Mouse (Mus musculus) limb, embryonic 13.5 days (tissue): Measurements from ENCODE around the gene Gm21060. TPM values are rescaled to one million over a fixed set of nuclear protein-coding genes. Genes with fewer than 3 reads are reported as not detected.
"Not testable (repeated sequence)": the region's sequence is repeated elsewhere in the genome, so short reads cannot be mapped to it uniquely, and the experiment has no call there.

Source experiments
- ATAC-seq: fragments of 200-750 bp; cut with Nextera tagmentation; 2 replicates; pipeline ENCODE4 v1.8.0; 2017; ENCODE audit warnings: low read depth, moderate number of reproducible peaks, moderate TSS enrichment; ENCODE audit not compliant: low FRiP score
- H3K27ac ChIP-seq: fragments of 300-500 bp; sonication (generic); 2 replicates; pipeline ENCODE4 v1.5.1; 2015; ENCODE audit warnings: inconsistent platforms, mild to moderate bottlenecking, moderate library complexity
- H3K27me3 ChIP-seq: fragments of 300-500 bp; sonication (generic); 2 replicates; pipeline ENCODE4 v1.6.1; 2015; ENCODE audit warnings: mild to moderate bottlenecking, inconsistent platforms
- H3K36me3 ChIP-seq: fragments of 300-500 bp; sonication (generic); 2 replicates; pipeline ENCODE4 v1.6.1; 2015; ENCODE audit warnings: inconsistent platforms, mild to moderate bottlenecking, moderate library complexity
- H3K4me1 ChIP-seq: fragments of 300-500 bp; sonication (generic); 2 replicates; pipeline ENCODE4 v1.6.1; 2015; ENCODE audit warnings: inconsistent platforms
- H3K4me2 ChIP-seq: fragments of 300-500 bp; sonication (generic); replicated peaks from 2 replicates; pipeline ENCODE4 v1.6.1; 2015; ENCODE audit warnings: inconsistent platforms, mild to moderate bottlenecking, moderate library complexity
- H3K4me3 ChIP-seq: fragments of 300-500 bp; sonication (generic); 2 replicates; pipeline ENCODE4 v1.5.1; 2015; ENCODE audit warnings: moderate library complexity, mild to moderate bottlenecking, inconsistent platforms
- H3K9ac ChIP-seq: fragments of 300-500 bp; sonication (generic); 2 replicates; pipeline ENCODE4 v1.6.1; 2015; ENCODE audit warnings: mild to moderate bottlenecking, inconsistent platforms
- H3K9me3 ChIP-seq: fragments of 300-500 bp; sonication (generic); 2 replicates; pipeline ENCODE4 v1.6.1; 2016; ENCODE audit warnings: inconsistent platforms
- WGBS: fragments of 180-500 bp; shearing (Covaris S2); methylation state at CpG from one replicate; pipeline ENCODE4 v1.1.7; 2015; 5-methylcytosine and 5-hydroxymethylcytosine counted together
- polyA plus RNA-seq: library from polyadenylated mRNA; unstranded; fragments of >200 nt; fragmentation: Nextera tagmentation; extraction: Ambion mirVana; gene quantifications from 2 replicates; pipeline ENCODE4 v1.2.1, GENCODE M21; 2015

Gm21060 gene
- not detected in 2 replicates for polyA plus RNA-seq

DNA sequence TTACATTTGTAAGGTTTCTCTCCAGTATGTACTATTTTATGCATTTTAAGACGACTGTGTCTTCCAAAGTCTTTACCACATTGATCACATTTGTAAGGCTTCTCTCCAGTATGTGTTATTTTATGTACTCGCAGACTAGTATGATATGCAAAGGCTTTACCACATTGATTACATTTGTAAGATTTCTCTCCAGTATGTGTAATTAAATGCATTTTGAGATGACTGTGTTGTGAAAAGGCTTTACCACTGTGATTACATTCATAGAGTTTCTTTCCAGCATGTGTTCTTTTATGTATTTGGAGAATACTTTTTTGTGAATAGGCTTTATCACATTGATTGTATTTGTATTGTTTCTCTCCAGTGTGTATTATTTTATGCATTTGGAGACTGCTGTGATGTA, at the start of gene Gm21060:
Gene Gm21060 (minus strand): TSS at position 101 of the 400 bp plus-strand sequence.
- H3K4me3 ChIP-seq, result no peak within 1 kb of the TSS
- H3K4me2 ChIP-seq, result no peak within 1 kb of the TSS
- H3K9me3 ChIP-seq, result no peaks in the 10 kb centered on the region
- ATAC-seq, result no peak
- H3K27ac ChIP-seq, result no peak within 1 kb of the TSS
- no peaks in the 10 kb centered on the region for H3K36me3 ChIP-seq
- WGBS, result 82% methylated on average over 2 of the region's 2 CpGs
- no peaks in the 10 kb centered on the region for H3K4me1 ChIP-seq
- H3K27me3 ChIP-seq, result no peaks in the 10 kb centered on the region
- no peak within 1 kb of the TSS for H3K9ac ChIP-seq

DNA sequence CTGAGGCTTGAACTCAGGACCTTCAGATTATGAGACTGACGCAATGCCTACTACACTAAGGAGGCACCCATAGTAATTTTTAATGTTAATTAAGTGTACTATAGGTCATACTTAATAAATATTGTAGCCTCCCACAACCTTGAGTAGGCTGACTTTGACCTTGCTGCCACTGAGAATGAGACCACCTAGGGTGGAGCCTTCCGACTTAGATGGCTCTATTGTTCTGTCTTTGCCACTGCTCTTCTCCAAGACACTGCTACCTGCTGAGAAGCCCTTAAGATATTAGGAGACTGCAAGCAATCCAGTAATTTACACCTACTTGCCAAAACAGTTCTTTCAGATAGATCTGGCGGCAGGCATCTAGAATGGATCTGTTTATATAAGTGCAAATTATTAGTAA, 24.0 kb upstream of the Gm21060 start:
- WGBS, result 83% methylated on average over 3 of the region's 3 CpGs
- not testable (repeated sequence) for H3K36me3 ChIP-seq, H3K4me3 ChIP-seq, H3K9ac ChIP-seq, H3K4me1 ChIP-seq, H3K4me2 ChIP-seq, H3K9me3 ChIP-seq, ATAC-seq, H3K27ac ChIP-seq, H3K27me3 ChIP-seq

DNA sequence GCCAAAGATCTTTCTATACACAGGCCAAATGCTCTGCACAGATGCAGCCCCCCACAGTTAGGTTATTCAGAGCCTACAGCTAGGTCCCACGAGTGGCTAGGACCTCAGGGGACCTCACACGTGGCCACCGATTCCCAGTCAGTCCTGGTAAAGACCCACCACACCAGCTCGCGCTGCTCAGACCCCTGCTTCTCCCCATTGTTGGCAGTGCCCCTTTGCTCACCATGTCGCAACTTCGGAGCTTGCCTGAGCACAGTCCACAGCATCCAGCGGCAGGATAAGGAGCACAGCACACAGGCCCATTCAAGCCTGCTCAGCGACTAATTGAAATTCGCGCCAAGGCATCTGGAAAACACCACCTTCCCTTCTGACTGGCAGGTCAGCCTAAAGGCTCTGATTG, 16.3 kb upstream of the Gm21060 start:
- not testable (repeated sequence) for H3K36me3 ChIP-seq, ATAC-seq, H3K4me2 ChIP-seq, H3K4me3 ChIP-seq, H3K27ac ChIP-seq, H3K4me1 ChIP-seq, H3K9me3 ChIP-seq, H3K9ac ChIP-seq, H3K27me3 ChIP-seq
- 37% methylated on average over 11 of the region's 11 CpGs for WGBS

DNA sequence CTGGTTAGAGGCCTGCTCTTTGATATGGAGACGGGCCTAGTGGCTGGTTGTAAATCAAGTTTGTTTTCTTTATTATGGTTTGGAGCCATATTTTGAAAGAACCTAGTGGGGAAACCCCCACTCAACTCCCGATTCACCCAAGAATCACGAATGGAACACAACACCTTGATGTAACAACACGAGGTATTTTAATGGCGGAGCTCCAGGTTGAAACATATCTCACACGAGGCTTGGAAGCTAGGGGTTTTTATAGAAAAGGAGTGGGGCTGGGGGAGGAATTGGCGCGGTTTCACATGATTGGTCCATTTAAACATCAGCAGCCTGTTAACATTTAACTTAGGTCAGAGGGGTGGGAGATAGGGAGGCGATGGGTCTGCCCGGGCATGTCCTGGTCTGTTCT, 15.5 kb upstream of the Gm21060 start:
- WGBS, result 85% methylated on average over 10 of the region's 10 CpGs
- H3K4me3 ChIP-seq, H3K4me2 ChIP-seq, H3K27me3 ChIP-seq, H3K9me3 ChIP-seq, H3K4me1 ChIP-seq, H3K27ac ChIP-seq, H3K9ac ChIP-seq, ATAC-seq, H3K36me3 ChIP-seq: not testable (repeated sequence)

DNA sequence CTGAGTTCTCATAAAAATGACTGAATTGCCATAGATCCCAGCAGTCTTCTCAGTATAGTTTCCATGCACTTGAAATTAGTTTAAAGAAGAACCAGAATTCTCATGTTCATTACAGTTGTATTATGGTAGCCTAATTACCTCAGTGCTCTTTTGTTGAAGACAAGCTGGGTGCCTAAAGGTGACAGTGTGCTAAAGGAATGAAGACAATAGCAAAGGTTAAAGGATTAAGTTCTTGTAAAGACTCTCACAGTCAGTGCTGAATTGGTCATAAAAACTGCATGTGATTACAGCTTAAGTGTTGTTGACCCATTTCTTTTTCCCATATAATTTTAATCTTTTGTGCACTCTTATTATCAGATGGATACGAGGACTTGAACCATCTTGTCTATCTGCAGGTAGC, 11.2 kb upstream of the Gm21060 start:
- not testable (repeated sequence) for H3K4me2 ChIP-seq, H3K4me1 ChIP-seq, H3K27me3 ChIP-seq, H3K27ac ChIP-seq, H3K36me3 ChIP-seq, H3K4me3 ChIP-seq, H3K9ac ChIP-seq, ATAC-seq, H3K9me3 ChIP-seq
- 70% methylated on average over 1 of the region's 1 CpGs for WGBS

DNA sequence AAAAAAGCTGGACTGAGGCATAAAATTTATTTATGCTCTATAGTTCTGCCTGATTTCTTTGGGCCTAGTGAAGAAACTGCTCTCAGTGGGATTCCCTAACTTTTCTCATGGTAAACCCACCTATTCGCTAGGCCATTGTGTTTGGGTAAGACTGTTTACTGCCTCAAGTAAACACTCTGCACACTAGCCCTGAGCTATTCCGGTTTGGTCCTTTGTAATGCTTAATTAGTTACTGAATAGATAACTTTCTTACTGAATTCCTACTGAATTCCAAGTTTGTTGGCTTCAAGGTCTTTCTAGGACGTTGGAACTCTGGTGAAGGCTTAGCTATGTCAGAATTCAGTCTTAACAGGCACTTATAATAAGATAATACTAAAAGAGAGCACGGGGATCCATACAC, 11.8 kb downstream of the Gm21060 start:
- H3K4me2 ChIP-seq, H3K9me3 ChIP-seq, H3K27ac ChIP-seq, H3K36me3 ChIP-seq, H3K9ac ChIP-seq, H3K27me3 ChIP-seq, H3K4me1 ChIP-seq, ATAC-seq, H3K4me3 ChIP-seq: not testable (repeated sequence)
- WGBS, result 81% methylated on average over 4 of the region's 4 CpGs

DNA sequence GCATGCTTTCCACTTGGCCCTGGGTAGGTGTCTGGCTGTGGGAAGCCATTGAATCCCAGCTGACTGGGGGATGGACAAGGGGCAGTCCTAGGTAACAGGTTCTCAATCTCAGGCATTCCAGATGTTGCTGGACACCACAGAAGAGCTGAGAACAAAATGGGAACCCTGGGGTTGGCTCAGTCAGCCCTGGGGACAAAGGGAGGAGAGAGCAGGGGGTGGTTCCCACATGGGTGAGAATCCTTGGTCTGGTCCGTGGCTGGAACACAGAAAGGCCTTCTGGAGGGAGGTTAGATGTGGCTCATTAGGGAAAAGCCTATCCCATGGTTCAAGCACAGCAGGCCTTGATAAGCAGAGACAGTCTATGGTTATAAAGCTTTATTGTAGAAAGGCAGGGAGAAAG, 13.3 kb downstream of the Gm21060 start:
- Histone ChIP-seq H3K4me1 (no peaks in the 10 kb centered on the region), H3K9ac (no peak overlapping the region), H3K27me3 (no peaks in the 10 kb centered on the region), H3K4me2 (no peak overlapping the region), H3K9me3 (no peaks in the 10 kb centered on the region), H3K36me3 (no peaks in the 10 kb centered on the region), H3K27ac (no peak overlapping the region), H3K4me3 (no peak overlapping the region)
- ATAC-seq, result no peak
- 46% methylated on average over 1 of the region's 1 CpGs for WGBS

DNA sequence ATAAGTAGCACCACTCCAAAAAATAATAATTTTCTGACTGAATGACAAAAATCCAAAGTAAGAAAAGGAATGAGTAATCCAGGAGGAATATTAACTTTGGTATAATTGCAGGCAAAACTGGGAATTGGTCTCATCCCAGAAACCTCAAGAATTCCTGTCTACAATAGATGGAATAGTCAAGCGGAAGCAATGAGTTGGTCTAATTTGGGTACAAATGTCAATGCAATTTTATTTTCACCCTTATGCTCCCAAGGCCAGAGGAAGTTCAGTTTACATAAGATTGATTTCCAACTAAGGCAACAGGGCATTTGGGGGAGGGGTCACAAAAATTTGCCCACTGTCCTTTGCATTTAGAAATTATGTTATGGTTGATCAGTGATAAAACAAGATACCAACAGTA, 21.4 kb downstream of the Gm21060 start:
- H3K9me3 ChIP-seq, result no peaks in the 10 kb centered on the region
- no peak overlapping the region for H3K27ac ChIP-seq
- H3K9ac ChIP-seq, result no peak overlapping the region
- ATAC-seq, result no peak
- 96% methylated on average over 1 of the region's 1 CpGs for WGBS
- H3K4me1 ChIP-seq, result no peaks in the 10 kb centered on the region
- H3K4me2 ChIP-seq, result no peak overlapping the region
- H3K36me3 ChIP-seq, result no peaks in the 10 kb centered on the region
- H3K4me3 ChIP-seq, result no peak overlapping the region
- no peaks in the 10 kb centered on the region for H3K27me3 ChIP-seq

DNA sequence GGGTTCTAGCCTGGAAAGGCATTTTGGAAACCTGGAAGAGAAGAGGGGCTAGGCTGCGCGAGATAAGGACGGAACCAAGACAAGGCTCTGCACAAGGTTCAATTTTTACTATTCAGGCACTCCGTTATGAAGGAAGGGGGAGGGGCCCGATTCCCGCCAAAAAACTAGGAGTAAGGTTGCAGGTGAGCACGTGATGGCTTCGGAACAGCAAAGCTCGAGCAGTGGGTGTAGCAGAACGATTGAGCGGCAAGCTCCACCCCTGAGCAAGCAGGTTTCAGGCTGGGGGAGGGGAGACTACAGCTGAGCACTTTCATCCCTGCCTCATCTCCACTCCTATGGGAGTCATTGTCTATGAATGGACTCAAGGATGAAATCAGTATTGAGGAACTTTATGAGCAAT, 27.7 kb downstream of the Gm21060 start:
- WGBS, result 30% methylated on average over 11 of the region's 11 CpGs
- ATAC-seq, H3K27ac ChIP-seq: not testable (repeated sequence)

DNA sequence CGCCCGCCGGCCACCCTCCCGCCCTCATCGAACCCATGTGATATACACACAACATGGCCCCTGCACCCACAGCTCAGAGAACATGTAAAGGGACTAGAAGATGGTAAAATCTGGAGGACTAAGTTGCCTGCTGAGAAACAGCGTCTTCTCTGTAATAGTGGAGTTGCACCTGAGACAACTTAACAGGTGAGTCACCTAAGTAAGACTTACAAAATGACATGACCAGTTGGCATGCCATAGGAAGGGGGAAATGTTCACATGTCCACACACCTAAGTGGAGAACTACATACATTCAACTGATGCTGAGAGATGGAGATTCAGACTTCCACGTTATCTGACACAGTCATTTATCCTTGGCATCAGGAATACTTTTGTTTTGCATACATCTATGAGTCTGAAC, 29.7 kb downstream of the Gm21060 start:
- Histone ChIP-seq H3K4me2 (no peak overlapping the region), H3K27me3 (no peaks in the 10 kb centered on the region)
- no peak for ATAC-seq

More for the DNA sequence above, 27.7 kb downstream of the Gm21060 start:
- H3K36me3 ChIP-seq, H3K4me2 ChIP-seq, H3K4me3 ChIP-seq, H3K27me3 ChIP-seq, H3K9me3 ChIP-seq, H3K4me1 ChIP-seq, H3K9ac ChIP-seq: not testable (repeated sequence)

DNA sequence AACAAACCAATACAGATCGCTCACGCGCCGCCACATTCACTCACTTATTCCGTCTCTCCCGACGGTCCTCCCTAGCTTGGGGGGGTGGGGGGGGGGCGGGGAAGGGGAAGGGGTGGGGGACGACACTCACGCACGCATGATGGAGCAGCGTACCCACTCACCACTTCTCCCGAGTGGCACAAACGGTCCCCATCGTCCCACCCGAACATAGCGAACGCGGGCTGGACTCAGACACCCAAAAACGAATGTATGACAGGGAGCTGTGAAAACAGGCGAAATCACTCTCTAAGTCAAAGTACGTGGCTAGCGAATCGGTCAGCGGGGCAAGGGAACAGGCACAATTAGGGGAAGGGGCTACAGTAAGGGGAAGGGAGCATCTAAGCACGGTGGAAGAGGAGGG, 30.2 kb downstream of the Gm21060 start:
- ATAC-seq, result no peak
- Histone ChIP-seq H3K4me3 (no peak overlapping the region), H3K27me3 (no peaks in the 10 kb centered on the region), H3K4me1 (no peaks in the 10 kb centered on the region), H3K9me3 (no peaks in the 10 kb centered on the region), H3K27ac (no peak overlapping the region), H3K36me3 (no peaks in the 10 kb centered on the region), H3K9ac (no peak overlapping the region), H3K4me2 (no peak overlapping the region)
- WGBS, result 2% methylated on average over 25 of the region's 26 CpGs

More for the DNA sequence above, 29.7 kb downstream of the Gm21060 start:
- Histone ChIP-seq H3K4me3 (no peak overlapping the region), H3K9ac (no peak overlapping the region), H3K4me1 (no peaks in the 10 kb centered on the region), H3K9me3 (no peaks in the 10 kb centered on the region), H3K27ac (no peak overlapping the region), H3K36me3 (no peaks in the 10 kb centered on the region)
- 22% methylated on average over 7 of the region's 7 CpGs for WGBS

DNA sequence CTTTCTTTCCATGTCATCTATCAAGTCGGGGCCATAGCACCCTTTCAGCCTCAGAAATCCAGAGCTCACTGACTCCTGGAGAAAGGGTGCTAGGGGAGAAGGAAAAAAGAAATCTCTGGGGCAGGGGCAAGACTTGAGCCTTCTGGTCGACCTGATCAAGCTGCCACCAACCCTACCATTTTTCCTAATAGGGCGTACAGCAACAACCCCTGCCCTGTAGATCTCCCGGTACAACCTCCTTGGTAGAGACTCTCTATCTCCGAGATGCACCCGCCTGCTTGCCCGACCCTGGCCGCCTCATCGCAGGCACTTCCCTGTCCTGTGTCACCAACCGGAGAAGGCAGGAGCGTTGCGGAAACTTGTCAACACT, 30.6 kb downstream of the Gm21060 start:
- ATAC-seq, result no peak
- Histone ChIP-seq H3K4me3 (no peak overlapping the region), H3K9ac (no peak overlapping the region), H3K4me2 (no peak overlapping the region), H3K27me3 (no peaks in the 10 kb centered on the region), H3K9me3 (no peaks in the 10 kb centered on the region), H3K4me1 (no peaks in the 10 kb centered on the region), H3K36me3 (no peaks in the 10 kb centered on the region), H3K27ac (no peak overlapping the region)
- WGBS, result 1% methylated on average over 12 of the region's 12 CpGs

DNA sequence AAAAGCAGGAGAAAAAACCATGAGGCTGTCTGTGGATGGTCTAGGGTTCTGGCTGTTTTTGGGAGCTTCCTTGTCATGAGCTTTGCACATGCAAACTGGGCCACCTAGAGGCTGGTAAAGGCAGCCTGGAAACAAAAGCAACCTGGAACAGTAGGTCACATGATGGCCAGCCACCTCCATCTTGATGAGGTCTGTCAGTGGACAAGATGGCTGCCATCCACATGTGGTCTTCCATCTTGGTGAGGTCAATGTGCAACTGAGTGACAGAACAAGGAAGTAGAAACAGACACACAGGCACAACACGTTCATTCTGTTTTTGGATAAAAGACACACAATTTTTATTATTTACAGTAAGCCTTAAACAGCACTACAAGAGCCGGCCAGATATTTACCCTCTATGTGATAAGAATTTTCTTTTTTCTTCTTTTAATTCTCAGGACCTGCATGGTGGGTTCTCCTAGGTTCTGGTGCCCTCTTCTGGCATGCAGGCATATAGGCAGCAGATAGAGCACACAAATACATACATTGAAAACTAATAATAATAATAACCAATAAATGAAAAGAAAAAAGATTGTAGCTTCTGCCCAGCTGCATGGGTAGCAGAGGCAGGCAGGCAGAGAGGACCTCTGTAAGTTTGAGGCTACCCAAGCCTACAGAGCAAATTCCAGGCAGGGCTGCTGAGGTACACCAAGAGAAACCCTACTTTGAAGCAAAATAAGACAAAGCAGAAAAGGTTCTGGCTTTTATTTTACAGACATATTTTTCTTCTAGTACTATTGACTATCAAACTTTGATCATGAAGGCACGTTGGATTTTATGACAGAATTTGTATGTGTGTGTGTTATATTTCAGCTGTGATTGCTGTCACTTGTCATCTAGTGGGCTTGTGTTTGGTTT, 31.3 kb downstream of the Gm21060 start:
- WGBS, result 23% methylated on average over 3 of the region's 3 CpGs
- H3K4me2 ChIP-seq, result no peak overlapping the region
- no peak for ATAC-seq

More for the DNA sequence above, 31.3 kb downstream of the Gm21060 start:
- Histone ChIP-seq H3K9ac (no peak overlapping the region), H3K4me1 (no peaks in the 10 kb centered on the region), H3K27ac (no peak overlapping the region), H3K4me3 (no peak overlapping the region), H3K36me3 (no peaks in the 10 kb centered on the region), H3K27me3 (no peaks in the 10 kb centered on the region), H3K9me3 (no peaks in the 10 kb centered on the region)
